Mouse (Mus musculus): Measurements from ENCODE around the gene Kpna1. TPM values are rescaled to one million over a fixed set of nuclear protein-coding genes. Genes with fewer than 3 reads are reported as not detected.
"Not testable (repeated sequence)": the region's sequence is repeated elsewhere in the genome, so short reads cannot be mapped to it uniquely, and the experiment has no call there.

Kpna1 gene
- total RNA-seq (2017), result 49.1 and 50.2 TPM in 2 replicates

GRCm38 (mm10) chr16:35978450-35978849 lies at the start of gene Kpna1:
TSS of gene Kpna1 (plus strand) at chr16:35978750.
- not testable (repeated sequence) for ATAC-seq (ENCODE audit: extremely low read depth, insufficient number of reproducible peaks, low FRiP score, poor library complexity, severe bottlenecking)

- no peak for ATAC-seq (ENCODE audit: extremely low read depth, insufficient number of reproducible peaks, low FRiP score, poor library complexity, severe bottlenecking)
These were observed 46.1 kb upstream of the Kpna1 start for GRCm38 (mm10) chr16:35932179-35933055.

- ATAC-seq (ENCODE audit: extremely low read depth, insufficient number of reproducible peaks, low FRiP score, poor library complexity, severe bottlenecking), result no peak
These were observed 45.4 kb upstream of the Kpna1 start for GRCm38 (mm10) chr16:35933181-35933580.

- peak; percentile 56; the same call in 1 of the 2 replicates for ATAC-seq (ENCODE audit: extremely low read depth, insufficient number of reproducible peaks, low FRiP score, poor library complexity, severe bottlenecking)
These were observed 40.1 kb upstream of the Kpna1 start, which contains the start of the genes Parp9 and Dtx3l for GRCm38 (mm10) chr16:35938211-35939151. TSS of gene Parp9 (plus strand) at chr16:35938470. TSS of gene Dtx3l (minus strand) at chr16:35939151.

GRCm38 (mm10) chr16:35939261-35939660 lies 39.3 kb upstream of the Kpna1 start:
- no peak; the same call in 1 of the 2 replicates for ATAC-seq (ENCODE audit: extremely low read depth, insufficient number of reproducible peaks, low FRiP score, poor library complexity, severe bottlenecking)

GRCm38 (mm10) chr16:35939690-35940089 lies 38.9 kb upstream of the Kpna1 start:
- ATAC-seq (ENCODE audit: extremely low read depth, insufficient number of reproducible peaks, low FRiP score, poor library complexity, severe bottlenecking), result peak; percentile 89

- ATAC-seq (ENCODE audit: extremely low read depth, insufficient number of reproducible peaks, low FRiP score, poor library complexity, severe bottlenecking), result no peak
These were observed 37.2 kb upstream of the Kpna1 start for GRCm38 (mm10) chr16:35941382-35941781.

GRCm38 (mm10) chr16:35949264-35949663 lies 29.3 kb upstream of the Kpna1 start:
- no peak for ATAC-seq (ENCODE audit: extremely low read depth, insufficient number of reproducible peaks, low FRiP score, poor library complexity, severe bottlenecking)

- no peak for ATAC-seq (ENCODE audit: extremely low read depth, insufficient number of reproducible peaks, low FRiP score, poor library complexity, severe bottlenecking)
These were observed 27.3 kb upstream of the Kpna1 start for GRCm38 (mm10) chr16:35951216-35951615.

- no peak for ATAC-seq (ENCODE audit: extremely low read depth, insufficient number of reproducible peaks, low FRiP score, poor library complexity, severe bottlenecking)
These were observed 25.9 kb upstream of the Kpna1 start for GRCm38 (mm10) chr16:35952628-35953130.

- not testable (repeated sequence) for ATAC-seq (ENCODE audit: extremely low read depth, insufficient number of reproducible peaks, low FRiP score, poor library complexity, severe bottlenecking)
These were observed 12.6 kb upstream of the Kpna1 start for GRCm38 (mm10) chr16:35965991-35966390.

GRCm38 (mm10) chr16:35966411-35967115 lies 12.0 kb upstream of the Kpna1 start:
- ATAC-seq (ENCODE audit: extremely low read depth, insufficient number of reproducible peaks, low FRiP score, poor library complexity, severe bottlenecking), result no peak

GRCm38 (mm10) chr16:35967319-35967718 lies 11.2 kb upstream of the Kpna1 start:
- no peak for ATAC-seq (ENCODE audit: extremely low read depth, insufficient number of reproducible peaks, low FRiP score, poor library complexity, severe bottlenecking)

- ATAC-seq (ENCODE audit: extremely low read depth, insufficient number of reproducible peaks, low FRiP score, poor library complexity, severe bottlenecking), result no peak
These were observed 10.4 kb upstream of the Kpna1 start for GRCm38 (mm10) chr16:35968149-35968548.

GRCm38 (mm10) chr16:35974021-35974420 lies 4.5 kb upstream of the Kpna1 start:
- no peak for ATAC-seq (ENCODE audit: extremely low read depth, insufficient number of reproducible peaks, low FRiP score, poor library complexity, severe bottlenecking)

GRCm38 (mm10) chr16:35981363-35981821 lies 2.8 kb downstream of the Kpna1 start:
- peak; percentile 72 for ATAC-seq (ENCODE audit: extremely low read depth, insufficient number of reproducible peaks, low FRiP score, poor library complexity, severe bottlenecking)

- no peak for ATAC-seq (ENCODE audit: extremely low read depth, insufficient number of reproducible peaks, low FRiP score, poor library complexity, severe bottlenecking)
These were observed 4.0 kb downstream of the Kpna1 start for GRCm38 (mm10) chr16:35982506-35982901.

- ATAC-seq (ENCODE audit: extremely low read depth, insufficient number of reproducible peaks, low FRiP score, poor library complexity, severe bottlenecking), result peak; percentile 63
These were observed 4.5 kb downstream of the Kpna1 start for GRCm38 (mm10) chr16:35982902-35983516.
